Mouse (Mus musculus) heart, postnatal 36 days (tissue): Measurements from ENCODE around the gene Mtmr12. TPM values are rescaled to one million over a fixed set of nuclear protein-coding genes. Genes with fewer than 3 reads are reported as not detected.
"Not testable (repeated sequence)": the region's sequence is repeated elsewhere in the genome, so short reads cannot be mapped to it uniquely, and the experiment has no call there.

Experiments
- DNase-seq, 2 experiments: peaks; one replicate each; pipeline ENCODE4 v3.0.0; 2021 to 2022
- intact Hi-C: fragments of 180-260 bp; cut with DNase I; formaldehyde crosslinking; loops from one replicate; pipeline ENCODE4 v1.15.1; 2025
- total RNA-seq, 2 experiments: library from RNA; stranded (reverse); gene quantifications; 2 replicates each; pipeline ENCODE4 v1.2.3; 2021

The Mtmr12 gene
- total RNA-seq: 10 to 100 TPM in 1 of 2 experiments, 1 to 10 TPM in 1; 9.5 to 10.0 TPM

GRCm38 (mm10) chr15:12204319-12205159 is at the start of gene Mtmr12:
Mtmr12 (plus strand) TSS chr15:12205028.
- intact Hi-C loops: no loop called here
- peak; percentile 100 for DNase-seq

GRCm38 (mm10) chr15:12178126-12178525 is 26.7 kb upstream of the Mtmr12 start:
- DNase-seq: no peak
- intact Hi-C loops: no loop called here

- DNase-seq, intact Hi-C loops: not testable (repeated sequence)
These were observed 23.5 kb upstream of the Mtmr12 start for GRCm38 (mm10) chr15:12181181-12181805.

DNA sequence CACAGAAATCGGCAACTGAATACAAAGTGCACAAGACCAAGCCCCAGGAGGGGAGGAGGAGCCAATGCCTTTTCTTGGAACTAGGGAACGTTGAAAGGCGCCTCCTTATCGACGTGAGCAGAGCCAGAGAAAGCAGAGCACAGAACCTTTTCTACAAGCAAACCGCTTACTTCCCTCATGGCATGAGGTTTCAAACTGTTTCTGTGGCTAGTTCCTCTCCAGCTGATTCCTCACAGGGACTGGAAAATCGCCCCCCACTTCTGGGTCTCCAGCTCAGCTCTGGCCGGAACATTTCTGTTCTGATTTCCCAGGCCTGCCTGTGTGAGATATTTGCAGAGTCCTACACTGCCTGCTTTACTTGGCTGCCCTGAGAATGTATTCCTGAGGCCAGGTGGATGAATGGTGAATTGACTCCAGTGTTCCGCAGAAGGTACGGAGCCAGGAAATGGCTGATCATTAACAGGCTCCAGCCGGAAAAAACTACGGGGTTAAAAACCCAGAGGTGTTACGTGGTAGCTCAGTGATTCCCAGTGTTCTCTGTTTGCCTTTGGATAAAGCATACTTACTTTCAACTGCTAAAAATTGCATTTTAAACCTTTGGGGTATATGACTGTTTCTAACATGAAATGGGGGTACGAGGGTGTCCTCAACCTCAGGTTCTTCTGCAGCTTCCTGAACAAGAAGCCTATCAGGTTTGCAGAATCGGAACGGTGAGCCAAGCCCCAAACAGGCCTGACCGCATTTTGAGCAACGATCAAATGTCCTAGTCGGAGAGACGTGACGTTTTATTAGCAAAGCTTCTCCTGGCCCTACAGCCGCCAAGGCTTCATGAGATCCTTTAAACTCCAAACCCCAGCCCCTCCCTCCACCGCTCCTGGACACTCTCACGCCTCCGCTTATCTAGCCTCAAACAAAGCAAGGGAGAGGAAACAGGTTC is 10.7 kb upstream of the Mtmr12 start:
- no peak for DNase-seq
- intact Hi-C loops: loop anchor here (10.0 kb wide), 2 partner anchors 381 to 601 kb away; no protein-coding TSS in a partner anchor

GRCm38 (mm10) chr15:12194817-12195735 is 9.8 kb upstream of the Mtmr12 start:
- intact Hi-C loops: loop anchor here (5.0 to 10.0 kb wide), 3 partner anchors 177 to 600 kb away; no protein-coding TSS in a partner anchor
- DNase-seq: no peak

GRCm38 (mm10) chr15:12195966-12196365 is 8.9 kb upstream of the Mtmr12 start:
- no peak for DNase-seq
- intact Hi-C loops: loop anchor here (1.0 to 10.0 kb wide), 5 partner anchors 72 to 599 kb away; no protein-coding TSS in a partner anchor

DNA sequence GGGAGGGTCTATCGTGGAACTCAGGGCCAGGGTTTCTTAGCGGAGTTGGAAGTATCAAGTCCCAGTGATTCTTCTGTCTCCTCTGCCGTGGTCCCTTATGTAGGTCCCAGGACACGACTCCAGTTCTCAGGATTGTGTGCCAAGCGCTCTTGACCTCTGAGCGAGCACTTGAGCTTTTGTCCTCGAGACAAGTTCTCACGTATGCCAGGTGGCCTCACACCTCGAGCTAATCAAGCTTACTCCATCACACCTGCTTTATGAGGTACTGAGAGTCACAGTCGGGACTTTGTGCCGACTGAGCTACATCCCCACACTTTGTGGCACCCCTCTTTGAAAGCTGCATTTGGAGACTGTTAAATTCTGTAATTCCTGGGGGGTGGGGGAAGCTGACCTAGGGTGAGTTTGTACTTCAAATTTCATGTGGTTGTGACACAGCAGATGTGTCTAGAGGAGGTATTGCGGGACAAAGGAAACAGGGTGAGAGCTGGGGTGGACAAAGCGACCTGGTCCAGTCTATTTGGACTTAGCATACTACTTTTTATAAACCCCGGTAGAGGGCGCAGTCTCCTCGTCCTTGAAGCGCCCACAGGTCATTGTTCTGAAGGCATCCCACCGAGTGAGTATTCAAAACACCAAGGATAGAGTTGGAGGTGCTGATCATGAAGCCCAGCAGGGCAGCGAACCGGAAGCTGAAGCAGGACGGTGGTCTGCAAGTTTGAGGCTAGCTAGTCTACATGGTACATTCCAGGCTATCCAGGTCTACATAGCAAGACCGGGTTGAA is 8.2 kb upstream of the Mtmr12 start:
- intact Hi-C loops: loop anchor here (1.0 to 10.0 kb wide), 6 partner anchors 52 to 598 kb away; no protein-coding TSS in a partner anchor
- peak; percentile 66 to 74 for DNase-seq

GRCm38 (mm10) chr15:12197361-12197760 is 7.5 kb upstream of the Mtmr12 start:
- intact Hi-C loops: loop anchor here (1.0 to 10.0 kb wide), 5 partner anchors 51 to 597 kb away; no protein-coding TSS in a partner anchor
- no peak for DNase-seq

GRCm38 (mm10) chr15:12200021-12200420 is 4.8 kb upstream of the Mtmr12 start:
- intact Hi-C loops: no loop called here
- no peak for DNase-seq

DNA sequence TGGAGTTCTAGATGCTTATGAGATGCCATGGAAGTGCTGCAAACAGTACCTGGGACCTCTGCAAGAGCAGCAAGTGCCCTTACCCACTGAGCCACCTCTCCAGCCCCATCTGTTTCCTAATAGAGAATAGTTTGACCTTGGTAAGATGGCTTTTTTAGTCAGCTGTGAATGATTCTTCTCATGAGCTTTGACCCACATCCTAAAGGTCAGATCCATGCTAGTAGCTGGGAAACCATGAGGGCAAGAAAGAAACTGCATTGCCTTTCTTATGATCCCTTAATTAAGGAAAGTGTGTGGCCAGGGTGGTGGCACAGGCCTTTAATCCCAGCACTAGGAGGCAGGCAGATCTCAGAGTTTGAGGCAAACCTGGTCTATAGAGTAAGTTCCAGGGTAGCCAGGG is 3.0 kb upstream of the Mtmr12 start:
- no peak for DNase-seq
- intact Hi-C loops: no loop called here

DNA sequence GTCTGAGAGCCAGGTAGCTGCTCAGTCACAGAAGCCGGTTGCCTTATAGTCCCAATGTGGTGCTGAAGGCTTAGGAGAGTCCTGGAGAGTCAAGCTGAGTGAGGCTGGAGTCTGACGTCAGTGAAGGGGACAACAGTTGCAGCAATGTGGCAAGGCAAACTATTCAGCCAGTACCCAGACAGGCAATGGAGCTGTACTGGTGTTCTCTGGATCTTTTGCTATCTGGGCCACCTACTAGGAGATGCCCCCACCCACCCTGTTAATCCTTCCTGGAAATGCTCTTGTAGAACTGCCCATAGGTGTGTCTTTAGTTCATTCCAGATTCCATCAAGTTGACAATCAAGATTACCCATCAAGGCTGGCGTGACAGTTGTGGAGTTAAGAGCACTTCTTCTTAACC is 2.4 kb upstream of the Mtmr12 start:
- intact Hi-C loops: no loop called here
- DNase-seq: no peak

GRCm38 (mm10) chr15:12203008-12203407 is 1.8 kb upstream of the Mtmr12 start:
- DNase-seq, intact Hi-C loops: not testable (repeated sequence)

GRCm38 (mm10) chr15:12203512-12204318 is 1.1 kb upstream of the Mtmr12 start:
- DNase-seq: no peak
- intact Hi-C loops: no loop called here

GRCm38 (mm10) chr15:12205160-12205901 is 503 bp downstream of the Mtmr12 start:
- intact Hi-C loops: no loop called here
- DNase-seq: no peak

GRCm38 (mm10) chr15:12205902-12206645 is 1.2 kb downstream of the Mtmr12 start:
- intact Hi-C loops: no loop called here

GRCm38 (mm10) chr15:12206646-12207222 is 1.9 kb downstream of the Mtmr12 start:
- intact Hi-C loops: no loop called here
- DNase-seq: no peak

More at GRCm38 (mm10) chr15:12205902-12206645, 1.2 kb downstream of the Mtmr12 start:
- DNase-seq: no peak
